Mouse (Mus musculus): ENCODE measurements at regions not wholly inside any gene's neighbourhood (a gene's known extent, or its start where the extent isn't known, plus 50 kb on each side); places are given as distances from the start of the nearest gene placed in this dataset.

DNA sequence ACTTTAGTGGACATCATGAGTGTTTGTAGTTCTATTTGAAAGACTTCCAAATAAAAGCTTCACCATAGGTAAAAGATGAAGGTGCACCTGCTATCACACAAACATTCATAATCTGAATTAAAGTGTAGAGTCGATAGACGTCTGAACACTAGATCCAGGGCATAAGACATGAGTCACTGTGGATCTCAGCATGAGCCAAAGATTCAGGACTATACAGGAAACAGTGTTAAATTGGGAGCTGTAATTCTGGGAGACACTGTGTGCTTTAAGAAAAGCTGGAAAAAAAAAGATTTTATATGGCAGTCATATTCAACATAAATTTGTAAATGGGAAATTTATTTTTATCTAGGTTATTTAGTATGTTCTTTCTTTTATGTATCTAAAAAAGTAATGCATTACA lies 160.5 kb downstream of the Pdha2 start:
- no peak for DNase-seq

DNA sequence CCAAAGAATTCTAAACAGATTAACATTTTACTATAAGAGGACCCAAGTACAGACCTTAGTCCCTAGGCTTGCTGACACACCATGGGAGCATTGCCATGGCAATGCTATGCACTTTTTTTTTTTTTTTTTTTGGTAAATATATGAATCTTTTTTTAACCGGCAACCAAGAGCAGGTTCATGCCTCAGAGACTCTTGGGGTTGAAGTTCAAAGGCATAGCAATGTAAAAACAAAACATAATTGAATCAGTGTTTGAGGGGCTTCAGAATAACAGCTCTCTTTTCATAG lies 197.9 kb downstream of the Pdha2 start:
- DNase-seq = no peak

DNA sequence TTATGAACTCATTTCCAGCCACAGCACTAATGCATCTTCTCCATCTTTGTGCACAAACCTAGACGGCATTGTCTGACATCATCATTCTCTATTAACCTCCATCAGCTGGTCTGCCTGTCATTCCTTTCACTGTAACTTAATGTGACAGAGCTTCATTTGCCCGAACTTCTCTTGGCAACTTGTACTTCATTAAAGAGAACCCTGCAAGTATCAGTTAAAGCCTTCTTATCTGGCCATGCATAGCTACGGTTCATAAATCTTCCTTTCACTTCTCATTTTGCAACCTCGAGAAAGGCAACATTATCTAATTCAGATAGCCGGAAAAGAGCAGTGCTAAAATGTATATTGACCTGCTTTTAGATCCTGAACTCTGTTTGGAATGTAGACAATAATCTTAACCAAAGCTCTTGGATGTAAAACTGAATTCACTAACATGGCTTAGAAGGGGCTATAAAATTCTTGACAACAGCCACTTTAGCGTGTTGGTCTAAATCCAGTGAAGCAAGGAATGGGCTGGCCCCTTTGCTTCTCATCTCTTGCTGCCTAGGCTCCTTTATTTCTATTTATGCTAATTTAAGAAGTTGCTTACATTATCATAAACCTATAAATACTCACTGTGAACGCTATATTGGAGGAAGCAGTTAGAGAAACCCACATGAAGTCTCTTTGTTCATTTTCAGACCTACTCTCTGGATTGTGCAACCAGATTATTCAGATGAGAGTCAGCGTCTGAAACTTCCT lies 198.5 kb downstream of the Pdha2 start:
- no peak for DNase-seq

DNA sequence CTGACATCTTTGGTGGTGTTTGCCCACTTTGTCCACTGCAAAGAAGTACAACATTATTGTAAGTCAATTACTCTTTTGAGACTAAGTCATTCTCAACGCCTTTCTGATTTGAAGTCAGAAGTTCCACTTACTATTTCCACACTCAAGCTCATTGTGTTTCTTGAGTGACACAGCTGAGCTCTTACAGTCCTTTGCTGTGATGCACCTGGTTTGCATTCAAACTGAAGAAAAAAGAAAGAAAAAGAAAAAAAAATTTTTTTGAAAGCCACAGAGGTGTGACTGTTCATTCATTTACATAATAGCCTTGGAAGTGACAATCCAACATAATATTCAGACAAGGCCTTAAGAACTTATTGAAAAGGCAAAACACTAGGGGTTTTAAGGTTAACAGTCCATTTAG lies 199.2 kb downstream of the Pdha2 start:
- no peak for DNase-seq

DNA sequence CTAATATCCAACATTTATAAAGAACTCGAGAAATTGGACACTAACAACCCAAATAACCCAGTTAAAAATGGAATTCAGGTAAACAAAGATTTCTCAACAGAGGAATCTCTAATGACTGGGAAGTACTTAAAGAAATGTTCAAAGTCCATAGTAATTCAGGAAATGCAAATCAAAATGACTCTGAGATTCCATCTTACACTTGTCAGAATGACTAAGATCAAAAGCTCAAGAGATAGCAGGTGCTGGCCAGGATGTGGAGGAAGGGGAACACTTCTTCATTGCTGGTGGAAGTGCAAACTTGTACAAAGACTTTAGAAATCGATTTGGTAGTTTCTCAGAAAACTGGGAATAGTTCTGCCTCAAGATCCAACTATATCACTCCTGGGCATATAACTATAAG lies 203.4 kb downstream of the Pdha2 start:
- no peak for DNase-seq

DNA sequence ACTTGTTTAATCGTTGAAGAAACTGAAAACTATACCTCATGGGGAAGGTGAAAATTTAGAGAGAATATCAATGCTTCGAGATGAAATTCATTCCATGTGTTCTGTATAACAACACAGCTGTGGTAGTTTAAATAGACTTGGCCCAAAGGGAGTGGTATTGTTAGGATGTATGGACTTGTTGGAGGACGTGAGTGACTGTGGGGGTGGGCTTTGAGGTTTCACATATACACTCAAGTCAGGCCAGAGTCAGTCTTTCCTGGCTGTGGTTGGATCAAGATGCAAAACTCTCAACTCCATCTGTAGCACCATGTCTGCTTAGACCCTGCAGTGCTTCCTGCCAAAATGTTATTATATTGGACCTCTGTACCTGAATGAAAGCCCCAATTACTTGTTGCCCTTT lies 206.3 kb downstream of the Pdha2 start:
- DNase-seq = no peak

DNA sequence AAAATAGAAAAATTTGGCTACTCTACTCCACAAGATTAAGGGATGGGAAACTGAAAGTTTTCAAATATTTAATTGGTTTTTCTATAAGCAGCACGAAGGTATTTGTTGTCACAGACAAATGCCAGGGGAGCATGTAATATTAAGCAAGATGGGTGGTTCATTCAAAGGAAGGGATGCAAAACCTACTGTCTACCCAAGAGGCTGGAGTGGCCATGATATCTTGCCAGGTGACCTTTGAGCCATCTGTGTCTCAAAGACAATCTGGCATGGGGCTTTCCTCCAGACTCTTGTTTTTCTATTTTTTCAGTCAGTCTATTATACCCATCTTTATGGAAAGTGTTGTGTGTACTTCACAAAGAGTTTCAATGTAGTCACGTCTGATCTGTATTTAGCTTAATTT lies 208.6 kb downstream of the Pdha2 start:
- peak; percentile 19 for DNase-seq

DNA sequence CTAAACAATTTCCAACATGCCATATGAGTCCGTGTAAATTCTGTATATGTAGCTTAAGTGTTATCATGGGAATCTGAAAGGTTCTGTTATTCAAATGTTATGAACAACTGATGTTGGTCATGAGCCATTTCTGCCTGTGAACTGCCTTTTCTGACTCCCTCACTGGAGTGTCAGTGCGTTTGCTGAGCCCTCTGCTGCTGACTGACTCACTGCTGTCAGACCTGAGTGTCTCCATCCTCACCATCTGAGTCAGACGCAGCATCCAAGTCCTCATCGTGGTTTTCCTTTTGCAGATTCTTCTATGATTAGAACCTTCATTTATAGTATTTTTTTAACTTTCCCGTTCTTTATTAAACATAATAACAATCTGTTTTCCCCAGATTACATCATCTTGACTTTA lies 223.9 kb downstream of the Pdha2 start:
- no peak for DNase-seq

DNA sequence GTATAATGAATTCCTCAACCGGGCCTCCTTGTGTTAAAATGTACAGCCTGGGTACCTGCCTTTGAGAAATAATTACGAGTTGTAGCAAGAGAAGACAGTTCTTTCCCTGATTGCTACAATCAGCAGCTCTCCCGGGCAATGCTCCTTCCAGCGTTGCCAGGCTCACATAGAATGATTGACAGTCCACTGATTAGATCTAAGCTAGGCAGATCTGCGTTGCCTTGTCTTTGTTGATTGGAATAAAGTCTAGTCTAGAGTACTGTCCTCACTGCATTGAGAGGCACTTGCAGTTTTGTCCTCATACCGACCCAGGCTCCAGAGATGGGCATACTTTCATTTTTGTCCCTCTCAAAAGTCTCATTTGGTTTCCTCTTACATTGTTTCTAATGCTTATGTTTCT lies 238.6 kb downstream of the Pdha2 start:
- no peak for DNase-seq

DNA sequence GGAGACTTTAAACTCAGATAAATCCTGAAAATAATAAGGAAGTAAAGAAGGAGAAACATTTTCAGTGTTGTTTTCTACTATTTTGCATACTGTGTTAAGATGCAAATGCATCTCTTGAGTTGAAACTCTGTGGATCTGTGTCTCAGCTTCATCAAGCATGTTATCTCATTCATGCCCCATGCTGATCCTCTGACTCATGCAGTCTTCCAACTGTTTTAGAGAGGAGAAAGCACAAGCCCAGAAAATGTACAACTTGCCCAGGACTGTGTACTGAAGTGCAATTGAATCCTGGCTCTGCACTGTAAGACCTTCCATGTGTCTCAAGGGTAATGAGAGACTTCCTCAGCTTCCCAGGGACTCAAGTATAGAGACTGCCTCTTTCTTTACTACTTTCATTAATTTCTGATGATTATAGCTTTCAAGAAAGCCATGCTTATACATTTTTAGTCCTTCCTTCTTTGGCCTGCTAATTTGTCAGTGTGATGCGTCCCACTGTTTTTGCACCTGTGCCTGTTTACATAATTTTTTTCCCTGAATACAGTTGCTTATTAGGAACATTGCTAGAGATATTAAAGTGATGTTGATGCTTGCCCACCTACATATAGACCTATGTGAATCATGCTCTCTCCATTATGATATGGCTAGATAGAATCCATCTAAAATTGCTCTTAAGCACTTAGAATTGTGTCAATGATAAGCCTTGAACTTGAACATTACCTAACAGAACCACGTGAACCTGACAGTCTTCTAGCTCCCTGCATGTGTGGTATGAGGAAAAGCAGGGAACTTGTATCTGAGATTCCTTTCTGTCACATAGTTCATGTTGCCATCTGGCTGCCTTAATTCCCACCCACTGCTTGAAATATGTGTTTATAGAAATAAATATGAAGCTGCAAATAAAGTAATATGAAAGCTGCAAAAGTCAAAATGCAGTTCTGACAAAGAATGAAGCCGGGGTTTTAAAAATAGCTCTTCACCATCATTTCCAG lies 242.0 kb downstream of the Pdha2 start:
- DNase-seq = peak; percentile 68

DNA sequence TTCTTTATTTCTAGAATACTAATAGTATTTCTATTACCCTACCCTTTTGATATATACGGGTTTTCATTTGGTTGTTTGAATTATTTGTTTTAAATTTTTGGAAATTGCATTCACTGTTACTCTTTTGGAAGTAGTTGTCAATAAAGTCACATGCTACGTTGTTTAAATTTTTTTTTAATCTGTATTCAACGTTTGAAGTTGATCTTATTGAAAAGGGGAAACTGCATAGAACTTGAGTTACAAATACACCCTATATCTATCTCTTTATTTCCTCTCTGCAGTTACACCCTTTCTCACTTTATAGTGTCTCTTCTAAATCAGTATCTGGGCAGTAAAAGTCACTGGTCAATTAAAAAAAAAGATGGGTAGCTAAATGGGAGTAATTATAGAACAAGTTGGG lies 243.6 kb downstream of the Pdha2 start:
- no peak for DNase-seq

DNA sequence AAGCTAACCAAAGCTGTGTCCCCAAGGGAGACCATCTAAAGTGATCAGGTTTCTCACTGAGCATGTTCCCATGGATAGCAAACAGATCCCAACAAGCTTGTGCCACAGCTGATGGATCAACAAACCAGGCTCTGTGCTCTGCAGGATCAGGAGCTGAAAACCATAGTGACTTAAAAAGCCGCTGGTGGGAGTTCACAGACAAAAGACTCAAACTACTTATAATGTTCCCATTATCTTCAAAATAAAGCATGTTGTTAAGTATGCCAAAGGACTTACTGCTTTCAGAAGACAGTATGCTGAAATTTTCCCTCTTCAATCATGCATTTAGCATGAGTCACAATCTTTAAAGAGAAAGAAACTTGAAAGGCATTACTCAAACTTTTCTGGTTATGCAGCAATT lies 254.5 kb downstream of the Pdha2 start:
- DNase-seq = no peak

DNA sequence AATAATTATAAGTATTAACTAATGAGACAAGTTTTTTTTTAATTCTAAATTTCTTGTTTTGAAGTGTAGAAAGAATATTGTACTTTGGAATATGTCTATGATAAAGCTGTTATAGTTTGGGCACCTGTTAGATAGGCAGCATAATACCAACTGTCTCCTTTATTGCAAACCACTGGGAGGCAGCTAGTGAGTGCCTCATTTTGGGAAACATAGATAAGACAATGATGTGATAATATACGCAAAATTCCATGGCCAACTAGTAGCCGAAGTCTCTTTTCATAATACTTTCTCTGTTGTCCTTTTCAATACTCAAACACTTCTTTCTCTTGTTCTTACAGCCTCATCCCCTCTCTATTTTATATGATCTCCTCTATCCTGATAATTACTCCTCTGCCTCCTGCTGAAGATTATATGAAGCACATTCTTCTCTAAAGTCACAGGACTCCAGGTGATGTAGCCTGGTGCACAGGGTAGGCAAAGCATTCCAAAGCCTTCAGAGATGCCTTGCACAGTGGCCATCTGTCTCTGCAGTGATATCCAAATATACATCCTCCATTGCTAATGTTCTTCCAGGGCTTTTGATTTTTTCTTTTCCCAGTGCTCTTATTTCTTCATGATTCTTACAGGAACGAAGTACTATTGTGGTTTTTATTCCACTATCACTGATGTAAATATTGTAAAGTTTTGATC lies 259.9 kb downstream of the Pdha2 start:
- no peak for DNase-seq

DNA sequence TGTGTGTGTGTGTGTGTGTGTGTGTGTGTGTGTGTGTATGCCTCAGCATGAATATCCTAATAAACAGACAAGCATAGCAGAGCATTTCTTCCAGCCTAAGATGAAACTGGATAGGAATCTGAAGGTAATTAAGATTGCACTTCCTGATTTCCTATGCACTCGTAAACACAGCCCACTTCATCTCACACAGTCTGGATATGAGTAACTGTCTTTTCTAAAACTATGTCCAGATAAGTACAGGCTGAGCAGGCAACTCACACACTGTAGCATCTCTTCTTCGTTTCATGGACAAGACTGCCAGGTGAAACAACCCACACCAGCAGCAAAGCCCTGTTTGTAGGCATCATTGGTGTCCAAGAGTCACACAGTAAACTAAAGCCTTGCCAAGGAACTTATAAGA lies 261.1 kb downstream of the Pdha2 start:
- no peak for DNase-seq

DNA sequence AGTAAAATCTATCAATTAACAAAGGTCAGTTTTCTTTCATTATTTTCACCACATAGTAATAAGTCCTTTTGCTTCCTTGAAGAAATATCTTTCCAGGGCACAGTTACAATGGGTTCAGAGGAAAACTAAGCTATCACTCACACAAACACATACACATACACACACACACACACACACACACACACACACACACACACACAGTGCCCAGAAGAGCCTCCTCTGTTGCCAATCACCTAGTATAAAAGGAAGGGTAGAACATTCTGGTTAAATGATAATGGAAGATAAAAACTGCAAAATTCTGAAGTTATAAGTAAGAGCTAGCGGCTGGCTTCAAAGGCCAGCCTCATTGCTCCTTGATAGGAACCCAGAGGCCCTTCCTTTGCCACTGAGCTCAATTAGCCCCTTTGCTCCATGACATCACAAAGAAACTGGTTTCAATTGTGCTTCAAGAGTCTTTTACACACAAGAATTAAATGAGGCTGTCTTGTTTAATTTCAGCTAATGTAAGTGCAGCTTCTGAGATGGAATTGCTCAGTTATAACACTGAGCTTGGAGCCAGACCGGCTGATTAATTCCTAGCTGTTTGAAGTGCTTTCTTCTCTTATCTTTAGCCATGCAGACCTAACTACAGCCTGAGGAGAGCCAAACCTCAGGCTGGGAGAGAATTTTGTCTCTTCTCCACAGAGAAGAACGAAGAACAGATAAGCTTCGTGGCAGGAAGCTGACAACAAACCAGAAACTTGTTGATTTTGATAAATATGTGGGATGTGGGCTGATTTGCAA lies 262.1 kb downstream of the Pdha2 start:
- DNase-seq = no peak

DNA sequence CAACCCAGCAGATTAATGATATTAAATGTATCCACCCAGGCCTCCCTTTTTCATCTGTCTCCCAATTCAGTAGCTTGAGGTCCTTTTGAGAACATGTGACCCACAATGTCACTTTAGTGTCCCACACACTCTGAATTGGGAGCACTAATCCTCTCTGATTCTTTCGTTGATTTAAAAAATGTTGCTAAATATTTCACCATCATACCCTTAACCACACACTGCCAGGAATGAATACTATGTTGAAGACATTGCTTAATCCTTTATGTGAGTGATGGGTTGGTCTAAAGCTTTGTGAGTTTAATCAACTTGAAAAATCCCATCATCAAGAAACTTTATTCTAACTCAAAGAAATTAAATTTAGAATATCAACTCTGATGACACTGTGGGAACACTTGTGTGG lies 269.7 kb downstream of the Pdha2 start:
- DNase-seq = no peak

DNA sequence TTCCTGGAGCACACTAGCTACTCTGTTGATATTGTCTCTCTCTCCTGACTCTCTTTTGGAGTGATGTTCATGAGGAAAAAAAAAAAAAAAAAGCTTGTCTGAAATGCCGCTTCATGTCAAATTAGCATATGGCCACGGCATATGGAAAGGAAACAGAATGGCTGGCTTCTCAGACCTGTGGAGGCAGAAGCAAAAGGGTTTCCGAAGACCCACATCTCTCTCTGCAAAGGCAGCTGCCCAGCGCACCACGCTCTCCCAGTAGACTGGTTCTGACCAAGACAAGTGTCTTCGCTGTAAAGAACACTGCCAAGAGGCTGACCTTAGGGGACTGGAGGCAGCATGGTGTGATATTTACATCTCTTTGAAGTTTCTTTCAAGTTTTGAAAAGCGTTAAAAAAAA lies 270.3 kb downstream of the Pdha2 start:
- DNase-seq = no peak

DNA sequence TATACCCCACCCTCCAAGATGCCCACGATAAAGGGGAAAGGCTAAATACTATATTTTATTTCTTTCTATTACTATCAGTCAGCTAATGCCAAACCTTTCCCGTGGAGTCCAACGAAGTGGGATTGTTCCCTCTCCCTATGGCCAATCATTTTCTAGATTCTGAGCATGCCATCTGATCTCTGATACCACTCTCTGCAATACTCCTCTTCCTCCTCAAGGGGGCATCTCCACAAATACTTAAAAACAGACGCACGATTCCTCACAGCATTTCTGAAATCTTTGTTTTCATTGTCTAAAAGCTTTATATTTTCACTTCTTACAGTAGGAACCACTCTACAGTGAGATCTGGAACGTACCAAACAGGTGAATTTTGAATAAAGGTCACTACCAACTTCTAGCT lies 270.8 kb downstream of the Pdha2 start:
- DNase-seq = no peak

DNA sequence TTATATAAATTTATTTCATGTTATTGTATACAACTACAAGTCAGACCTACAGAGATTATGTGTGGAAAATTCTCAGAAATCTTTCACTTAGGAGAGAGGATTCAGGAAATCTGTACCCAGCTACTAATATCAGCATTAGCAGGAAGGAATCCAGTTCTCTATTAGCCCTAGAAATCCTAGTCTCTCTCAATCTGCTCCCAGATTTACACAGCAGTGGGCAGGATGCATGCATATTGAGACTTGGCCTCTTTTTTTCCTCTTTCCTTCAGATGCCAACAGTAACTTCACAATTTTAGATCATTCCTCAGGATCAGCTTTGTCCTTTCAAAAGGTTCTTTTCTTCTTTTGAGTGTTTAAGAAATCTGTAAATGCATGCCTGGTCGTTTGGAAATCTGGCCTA lies 279.0 kb downstream of the Pdha2 start:
- no peak for DNase-seq

DNA sequence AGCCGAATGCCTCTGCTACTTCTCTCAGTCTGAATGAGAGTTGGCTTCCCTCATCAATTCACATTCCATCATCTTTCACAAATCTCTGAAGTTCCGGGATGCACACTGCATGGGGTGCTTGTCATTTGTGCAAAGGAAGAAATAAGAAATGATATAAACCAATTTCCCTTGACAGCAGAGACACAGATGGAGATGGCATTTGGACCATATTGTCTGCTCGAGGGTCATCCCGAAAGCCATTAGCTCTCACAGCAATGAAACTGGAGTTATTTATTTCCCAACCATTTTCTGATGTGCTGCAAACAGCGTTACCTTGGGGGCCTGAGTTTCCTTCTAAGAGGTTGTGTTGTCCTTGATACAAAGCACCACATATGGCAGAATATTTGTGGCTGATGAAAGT lies 285.5 kb downstream of the Pdha2 start:
- DNase-seq = peak; percentile 13

DNA sequence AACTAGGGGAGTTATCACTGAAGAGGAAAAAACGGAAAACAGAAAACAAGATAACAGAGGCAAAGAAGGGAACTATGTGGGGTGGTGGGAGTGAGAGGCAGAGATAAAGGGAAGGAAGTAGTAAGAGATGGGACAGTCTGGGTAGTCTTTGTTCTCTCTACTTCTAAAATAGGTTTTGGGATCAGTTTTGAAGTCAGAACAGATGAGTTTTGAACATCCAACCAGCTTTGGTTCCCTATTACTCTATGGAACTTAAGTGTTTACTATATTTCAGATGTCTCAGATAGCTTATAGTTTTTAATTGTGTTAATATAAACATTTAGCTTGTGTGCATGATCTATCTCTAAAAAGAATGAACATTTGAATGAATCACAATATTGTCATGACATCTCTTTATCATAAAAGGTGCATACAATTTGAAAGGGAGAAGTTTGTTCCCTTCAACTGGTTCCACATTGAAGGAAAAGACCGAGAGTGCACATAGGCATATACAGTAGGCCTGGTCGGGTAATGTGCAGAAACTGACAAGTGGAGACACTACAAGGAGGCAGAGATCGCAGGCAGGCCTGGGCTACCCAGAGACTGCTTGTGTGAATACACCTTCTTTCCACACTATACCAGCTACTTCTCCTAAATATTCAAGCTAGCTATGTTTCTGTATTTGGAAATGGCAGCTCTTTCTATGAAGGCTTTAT lies 335.8 kb downstream of the Pdha2 start:
- no peak for DNase-seq

DNA sequence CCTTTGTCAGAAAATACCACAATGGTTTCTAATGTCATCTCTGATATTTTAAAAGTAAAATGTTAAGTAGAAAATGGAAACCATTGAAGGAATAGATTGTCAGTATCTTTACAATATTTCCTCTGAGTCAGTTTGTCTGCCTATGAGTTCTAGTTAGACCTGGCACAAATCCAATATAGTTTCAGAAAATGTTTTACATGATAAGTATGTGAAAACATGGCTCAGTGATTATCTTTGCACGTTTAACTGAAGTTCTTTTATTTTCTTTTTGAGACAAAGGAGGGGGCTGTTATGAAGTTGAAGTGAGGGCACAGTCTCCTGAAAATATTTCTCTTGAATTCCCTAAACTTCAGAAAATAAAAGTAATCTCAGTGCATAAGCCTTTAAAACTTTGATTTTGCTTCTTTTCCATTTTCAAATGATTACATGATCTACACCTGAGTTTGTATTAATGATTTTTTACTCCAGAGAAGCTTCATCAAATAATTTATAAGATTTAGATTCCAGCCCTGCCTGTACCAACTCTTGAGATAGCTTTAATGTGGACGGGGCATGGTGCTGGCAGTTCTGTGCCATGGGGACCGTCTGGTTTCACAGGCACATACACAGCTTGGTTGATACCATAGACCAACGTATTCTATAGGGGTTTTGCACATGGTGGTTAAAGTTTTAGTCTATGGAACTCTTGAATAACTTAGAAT lies 336.5 kb downstream of the Pdha2 start:
- no peak for DNase-seq

All from cerebellum, adult 11 months (tissue).